Comparison of ENCODE assay signal across 12 mouse cellular contexts in the genomic region with DNA sequence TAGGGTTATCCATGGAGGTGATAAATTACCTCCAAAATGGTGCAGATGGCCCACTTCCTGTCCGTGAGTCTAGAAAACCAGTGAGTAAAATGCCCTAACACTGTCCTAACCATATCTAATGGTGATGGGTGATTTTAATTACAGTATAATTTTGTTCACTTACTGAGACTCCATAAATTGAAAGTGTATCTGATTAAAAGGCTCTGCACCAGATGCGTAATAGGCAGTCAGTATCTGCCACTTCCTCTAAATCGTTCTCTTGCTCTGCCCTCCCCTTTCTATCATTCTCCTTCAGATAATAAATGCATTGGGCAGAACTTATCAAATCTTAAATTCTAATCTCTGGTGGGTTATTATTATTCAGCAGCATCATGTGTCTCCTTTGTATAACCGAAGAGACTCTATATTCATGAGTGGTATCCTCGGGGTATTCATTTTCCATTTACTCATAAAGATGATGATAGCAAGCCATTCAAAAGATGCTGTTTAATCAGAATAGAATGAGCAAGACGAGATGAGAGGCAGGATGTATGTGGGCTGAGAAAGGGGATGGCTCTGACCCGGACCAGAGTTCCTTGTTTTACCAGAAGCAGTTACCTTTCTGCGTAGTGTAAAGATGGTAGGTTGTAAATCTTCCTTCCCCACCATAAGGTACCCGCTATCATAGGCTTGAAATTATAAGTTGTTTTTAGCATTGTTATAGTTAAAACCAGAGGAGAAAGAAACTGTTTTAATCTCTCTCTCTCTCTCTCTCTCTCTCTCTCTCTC. TPM values are rescaled to one million over a fixed set of nuclear protein-coding genes. Genes with fewer than 3 reads are reported as not detected.
"Had no signal": no experiment of that assay in that cellular context is flagged by ENCODE, and none has a peak within 500 bp of the region (broad histone marks: within the 10 kb centered on the region; RNA-seq: fewer than 3 reads in every experiment).

No protein-coding gene starts in this region.

- H3K4me2 ChIP-seq: limb, embryonic 12.5 days had no signal

- H3K27ac ChIP-seq: kidney, postnatal 0 days; limb, embryonic 12.5 days; liver, embryonic 14.5 days; stomach, postnatal 0 days had no signal

- H3K9ac ChIP-seq: limb, embryonic 12.5 days; liver, embryonic 14.5 days had no signal

- H3K4me1 ChIP-seq: limb, embryonic 12.5 days had no signal

- H3K9me3 ChIP-seq: limb, embryonic 12.5 days had no signal

- H3K27me3 ChIP-seq: limb, embryonic 12.5 days had no signal

- DNase-seq: kidney, adult 11 months; kidney, adult 9 months; kidney, postnatal 36 days; layer of hippocampus, adult 9-11 months; layer of hippocampus, postnatal 36 days; liver; lung, adult 18-20 months; right cerebral cortex, adult 18-20 months had no signal

- H3K36me3 ChIP-seq: limb, embryonic 12.5 days had no signal

- H3K4me3 ChIP-seq: limb, embryonic 12.5 days had no signal

RNA-seq across cellular contexts. Expression of gene Tinag, which starts 9.0 kb away (rescaled TPM):
- polyA plus RNA-seq: limb, embryonic 12.5 days had no signal
